Mouse (Mus musculus): ENCODE data around the gene Dynll1. TPM values are rescaled to one million over a fixed set of nuclear protein-coding genes. Genes with fewer than 3 reads are reported as not detected.

The Dynll1 gene
- polyA plus RNA-seq, 1 experiment from 2014 or later, result 1,446 TPM

DNA sequence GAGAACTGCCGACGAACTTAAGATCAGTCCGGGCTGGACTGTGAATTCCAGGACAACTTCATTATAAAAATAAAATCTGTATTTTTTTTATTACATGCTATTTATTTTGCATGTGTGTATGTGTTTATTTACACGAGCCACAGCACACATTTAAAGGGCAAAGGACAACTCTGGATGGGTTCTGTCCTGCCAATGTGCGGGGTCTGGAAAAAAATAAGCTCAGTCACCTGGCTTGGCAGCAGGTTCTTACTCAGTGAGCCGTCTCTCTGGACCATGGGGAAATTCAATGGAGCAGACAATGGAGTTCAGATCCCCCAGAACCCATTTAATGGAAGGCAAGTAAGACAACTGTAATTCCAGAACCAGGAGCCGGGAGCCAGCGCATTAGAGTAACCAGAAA lies 39.7 kb downstream of the Dynll1 start:
- Histone ChIP-seq H3K27me3 (no peaks in the 10 kb centered on the region), H3K4me1 (peaks cover 5% of the 10 kb centered on the region), H3K36me3 (peaks cover 46% of the 10 kb centered on the region), H3K9ac (replicated peaks) (no peak overlapping the region), H3K9me3 (no peaks in the 10 kb centered on the region), H3K27ac (replicated peaks) (no peak overlapping the region), H3K4me2 (replicated peaks) (no peak overlapping the region), H3K4me3 (no peak overlapping the region)
- ATAC-seq (replicated peaks), result no peak
- 90% methylated on average over 8 of the region's 8 CpGs for WGBS

DNA sequence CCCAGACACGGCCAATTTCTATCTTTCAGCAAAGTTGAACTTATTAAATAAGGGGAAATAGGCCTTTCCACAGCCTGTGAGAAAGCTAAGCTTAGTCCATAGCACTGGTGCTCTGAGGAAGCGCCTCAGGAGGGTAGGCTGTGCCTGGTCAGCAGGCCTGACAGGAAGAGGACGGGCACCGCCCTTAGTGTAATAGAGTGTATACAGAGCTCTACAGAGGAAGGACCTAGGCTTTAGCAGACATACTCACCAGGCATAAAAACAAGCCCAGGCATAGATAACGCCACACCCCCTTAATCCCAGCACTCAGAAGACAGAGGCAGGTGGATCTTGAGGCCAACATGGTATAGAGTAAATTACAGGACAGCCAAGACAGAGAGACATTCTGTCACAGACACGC lies 40.4 kb downstream of the Dynll1 start:
- Histone ChIP-seq H3K9ac (replicated peaks) (no peak overlapping the region), H3K4me2 (replicated peaks) (no peak overlapping the region), H3K27ac (replicated peaks) (no peak overlapping the region), H3K27me3 (no peaks in the 10 kb centered on the region), H3K4me3 (no peak overlapping the region), H3K9me3 (no peaks in the 10 kb centered on the region), H3K4me1 (no peaks in the 10 kb centered on the region), H3K36me3 (peaks cover 54% of the 10 kb centered on the region)
- WGBS, result 94% methylated on average over 6 of the region's 6 CpGs
- no peak for ATAC-seq (replicated peaks)

DNA sequence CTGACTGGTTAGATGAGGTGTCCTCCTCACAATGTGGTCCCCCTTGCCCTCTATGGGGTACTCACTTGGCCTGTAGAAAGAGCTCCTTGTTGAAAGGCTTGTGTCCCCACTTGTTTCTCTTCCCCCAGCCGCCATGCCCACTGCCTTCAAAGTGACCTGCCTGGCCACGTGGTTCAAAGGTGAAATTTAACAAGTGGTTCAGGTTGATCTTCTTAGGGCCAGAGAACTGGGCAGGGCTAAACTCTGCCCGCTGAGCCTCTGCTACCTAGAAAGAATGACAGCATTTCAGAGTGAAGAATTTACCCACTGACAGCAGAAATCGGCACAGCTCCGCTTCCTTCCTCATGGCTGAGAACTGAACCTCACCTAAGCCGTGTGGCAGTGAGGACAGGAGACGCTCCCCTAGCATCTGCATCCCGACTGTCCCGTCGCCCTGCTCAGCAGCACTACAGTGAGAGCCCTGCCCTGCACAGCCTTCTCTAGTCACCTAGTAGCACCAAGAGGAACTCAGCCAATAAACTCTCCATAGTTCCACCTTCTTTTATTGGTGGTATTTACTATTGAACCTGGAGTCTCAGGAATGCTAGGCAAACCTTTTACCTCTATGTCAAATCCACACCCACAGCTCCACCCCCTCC lies 43.8 kb downstream of the Dynll1 start:
- H3K36me3 ChIP-seq, result peaks cover 55% of the 10 kb centered on the region
- H3K9ac ChIP-seq (replicated peaks), result no peak overlapping the region
- WGBS, result 92% methylated on average over 10 of the region's 10 CpGs
- no peak for ATAC-seq (replicated peaks)
- no peaks in the 10 kb centered on the region for H3K4me1 ChIP-seq
- no peak overlapping the region for H3K27ac ChIP-seq (replicated peaks)
- no peak overlapping the region for H3K4me3 ChIP-seq
- H3K4me2 ChIP-seq (replicated peaks), result no peak overlapping the region
- no peaks in the 10 kb centered on the region for H3K27me3 ChIP-seq
- H3K9me3 ChIP-seq, result no peaks in the 10 kb centered on the region

DNA sequence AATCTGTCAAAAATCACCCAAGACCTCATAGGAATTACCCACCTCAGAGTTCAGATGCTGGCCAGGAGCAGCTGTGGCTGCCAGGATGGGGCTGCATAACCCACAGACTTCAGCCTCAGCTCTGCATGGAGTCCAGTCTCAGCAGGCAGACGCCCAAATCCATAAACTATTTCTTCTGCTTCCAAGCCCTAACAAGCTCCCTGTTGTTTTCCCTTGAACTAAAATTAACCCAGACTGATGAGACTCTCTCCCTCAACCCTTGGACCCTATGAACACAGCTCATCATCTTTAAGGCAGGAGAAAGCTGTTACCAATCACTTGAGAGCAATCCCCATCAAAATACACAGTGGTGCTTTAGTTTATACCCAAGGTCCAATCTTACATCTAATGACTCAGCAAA lies 45.3 kb downstream of the Dynll1 start:
- Histone ChIP-seq H3K36me3 (peaks cover 68% of the 10 kb centered on the region), H3K27me3 (no peaks in the 10 kb centered on the region), H3K4me2 (replicated peaks) (no peak overlapping the region), H3K9me3 (no peaks in the 10 kb centered on the region), H3K27ac (replicated peaks) (no peak overlapping the region), H3K4me3 (no peak overlapping the region), H3K9ac (replicated peaks) (no peak overlapping the region), H3K4me1 (no peaks in the 10 kb centered on the region)
- 74% methylated on average over 1 of the region's 1 CpGs for WGBS
- no peak for ATAC-seq (replicated peaks)

Other genes with a start within 250 kb of the Dynll1 start
- 34.6 and 35.0 TPM in 2 replicates for gene Gm10401, start 202.7 kb downstream of the Dynll1 start, polyA plus RNA-seq (2015; fragmentation: Nextera tagmentation; extraction: Ambion mirVana)
- gene Acads, start 181.7 kb downstream of the Dynll1 start, polyA plus RNA-seq (2015; fragmentation: Nextera tagmentation; extraction: Ambion mirVana), result 22.3 and 24.1 TPM in 2 replicates
- 44.4 and 46.2 TPM in 2 replicates for gene Unc119b, start 166.0 kb downstream of the Dynll1 start, polyA plus RNA-seq (2015; fragmentation: Nextera tagmentation; extraction: Ambion mirVana)
- 22.7 and 27.7 TPM in 2 replicates for gene Mlec, start 142.8 kb downstream of the Dynll1 start, polyA plus RNA-seq (2015; fragmentation: Nextera tagmentation; extraction: Ambion mirVana)
- gene Cabp1, start 106.6 kb downstream of the Dynll1 start, polyA plus RNA-seq (2015; fragmentation: Nextera tagmentation; extraction: Ambion mirVana), result 9.2 and 9.8 TPM in 2 replicates
- 96.9 and 98.6 TPM in 2 replicates for gene Pop5, start 65.2 kb downstream of the Dynll1 start, polyA plus RNA-seq (2015; fragmentation: Nextera tagmentation; extraction: Ambion mirVana)
- gene Rnf10, start 28.1 kb downstream of the Dynll1 start, polyA plus RNA-seq (2015; fragmentation: Nextera tagmentation; extraction: Ambion mirVana), result 185 and 191 TPM in 2 replicates
- 59.4 and 61.3 TPM in 2 replicates for gene Coq5, start 21.3 kb downstream of the Dynll1 start, polyA plus RNA-seq (2015; fragmentation: Nextera tagmentation; extraction: Ambion mirVana)
- gene Srsf9, start 26.2 kb upstream of the Dynll1 start, polyA plus RNA-seq (2015; fragmentation: Nextera tagmentation; extraction: Ambion mirVana), result 200 and 204 TPM in 2 replicates
- 33.6 and 36.6 TPM in 2 replicates for gene Gatc, start 40.2 kb upstream of the Dynll1 start, polyA plus RNA-seq (2015; fragmentation: Nextera tagmentation; extraction: Ambion mirVana)
- gene Triap1, start 40.2 kb upstream of the Dynll1 start, polyA plus RNA-seq (2015; fragmentation: Nextera tagmentation; extraction: Ambion mirVana), result 60.5 and 64.3 TPM in 2 replicates
- gene Cox6a1, start 48.0 kb upstream of the Dynll1 start, polyA plus RNA-seq (2015; fragmentation: Nextera tagmentation; extraction: Ambion mirVana), result 968 and 991 TPM in 2 replicates
- gene Msi1, start 128.6 kb upstream of the Dynll1 start, polyA plus RNA-seq (2015; fragmentation: Nextera tagmentation; extraction: Ambion mirVana), result 70.0 and 75.8 TPM in 2 replicates
- not detected in 2 replicates for gene Pla2g1b, start 165.3 kb upstream of the Dynll1 start, polyA plus RNA-seq (2015; fragmentation: Nextera tagmentation; extraction: Ambion mirVana)
- gene Sirt4, start 183.7 kb upstream of the Dynll1 start, polyA plus RNA-seq (2015; fragmentation: Nextera tagmentation; extraction: Ambion mirVana), result 34.0 and 34.2 TPM in 2 replicates
- gene Pxn, start 205.7 kb upstream of the Dynll1 start, polyA plus RNA-seq (2015; fragmentation: Nextera tagmentation; extraction: Ambion mirVana), result 19.1 and 19.7 TPM in 2 replicates

All from forebrain, embryonic 15.5 days (tissue).